Mouse (Mus musculus) CD4-positive helper T cell, adult 2 months (primary cell): ENCODE results near the gene Rnf39.
A peak's percentile ranks its signal among the peaks of the same experiment; 100 is the strongest.

ENCODE experiments used
- DNase-seq: peaks from one replicate; pipeline ENCODE4 v3.0.0-alpha.2; 2012; ENCODE audit warnings: low read depth, missing footprints, low spot score

Rnf39 gene

GRCm38 (mm10) chr17:36942791-36943471, at the start of gene Rnf39:
Rnf39 (plus strand) TSS chr17:36942918.
- DNase-seq, result no peak

DNA sequence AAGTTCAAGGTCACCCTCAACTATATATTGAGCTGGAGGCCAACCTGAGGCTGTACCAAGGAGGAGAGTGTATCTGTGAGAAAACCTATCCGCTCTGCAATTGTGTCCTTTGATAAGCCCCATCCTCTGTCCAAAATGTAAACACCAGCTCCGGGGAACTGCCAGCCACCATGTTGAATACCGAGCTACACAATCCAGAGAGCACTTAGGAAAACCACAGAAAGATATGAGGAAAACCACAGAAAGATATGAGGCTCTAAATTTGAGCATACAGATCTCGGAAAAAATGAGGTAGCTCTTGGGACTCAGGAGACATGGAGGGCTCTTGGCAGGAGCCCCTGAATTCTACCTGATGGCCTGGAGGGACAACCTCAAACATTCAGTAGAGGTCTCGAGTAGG, 49.3 kb upstream of the Rnf39 start:
- DNase-seq, result no peak

DNA sequence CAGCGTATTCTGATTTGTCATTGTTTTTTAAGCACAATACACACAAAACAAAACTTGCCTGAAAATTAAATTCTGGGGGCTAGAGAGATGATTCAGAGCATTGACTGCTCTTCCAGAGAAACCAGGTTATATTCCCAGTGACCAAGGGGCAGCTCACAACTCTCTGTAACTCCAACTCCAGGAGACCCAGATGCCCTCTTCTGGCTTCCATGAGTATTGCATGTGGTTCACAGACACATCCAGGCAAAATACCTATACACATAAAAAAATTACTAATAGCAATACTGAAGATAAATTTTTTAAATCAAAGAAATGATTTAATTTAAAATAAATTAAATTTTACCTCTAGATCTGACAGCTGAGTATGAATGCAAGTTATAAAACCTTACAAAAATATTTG, 46.1 kb upstream of the Rnf39 start:
- no peak for DNase-seq

DNA sequence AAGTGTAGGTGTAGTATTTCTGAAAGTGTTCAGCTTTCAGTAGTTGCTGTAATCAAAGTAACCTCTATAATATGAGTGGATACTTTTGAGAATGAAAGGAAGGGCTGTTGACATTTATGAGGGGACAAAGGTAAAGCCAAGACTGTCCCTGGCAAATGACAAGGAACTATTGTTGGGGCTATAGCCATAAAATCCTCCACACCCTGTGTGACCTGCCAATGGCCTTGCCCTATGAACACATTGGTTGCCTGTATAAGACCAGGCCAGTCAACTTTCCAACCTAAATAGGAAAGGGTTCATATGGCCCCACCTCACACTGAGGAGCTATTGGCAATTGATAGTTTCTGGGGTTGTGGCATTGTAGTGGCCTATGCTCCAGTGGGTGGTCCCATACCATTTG, 45.7 kb upstream of the Rnf39 start:
- no peak for DNase-seq

DNA sequence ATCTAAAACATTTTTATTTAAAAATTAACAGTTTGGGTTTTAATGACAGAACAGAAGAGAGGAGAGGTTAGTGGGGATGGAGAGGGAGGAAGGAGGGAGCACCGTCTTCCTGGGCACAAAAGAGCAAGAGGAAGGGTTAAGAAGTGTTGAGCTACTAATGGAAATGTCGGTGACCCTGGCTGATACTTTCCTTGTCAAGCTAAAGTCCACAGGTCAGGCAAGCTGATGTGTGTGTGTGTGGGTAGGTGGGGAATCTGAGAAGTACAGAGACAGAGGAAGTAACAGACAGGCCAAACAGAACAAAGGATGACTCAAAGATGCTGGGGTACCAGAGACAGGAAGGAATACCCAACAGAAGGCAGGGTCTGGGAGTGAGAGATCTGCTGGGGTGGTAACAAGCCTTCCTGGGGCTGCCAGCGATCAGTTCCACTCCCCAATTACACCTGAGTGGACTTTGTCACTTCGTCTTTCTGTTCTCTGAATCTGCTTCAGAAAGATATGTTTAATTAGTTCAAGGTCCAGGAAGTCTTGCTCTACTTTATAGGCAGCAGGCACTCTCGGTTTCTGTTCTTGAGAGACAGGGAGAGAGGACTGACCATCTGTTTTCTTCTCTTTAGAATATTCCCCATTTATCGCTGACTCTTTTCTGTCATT, 45.0 kb upstream of the Rnf39 start, which contains the start of gene Trim31:
Gene Trim31 (plus strand): TSS at position 567 of the 654 bp plus-strand sequence.
- no peak for DNase-seq

- DNase-seq, result no peak
Measured at GRCm38 (mm10) chr17:36899376-36899775, 43.3 kb upstream of the Rnf39 start.

DNA sequence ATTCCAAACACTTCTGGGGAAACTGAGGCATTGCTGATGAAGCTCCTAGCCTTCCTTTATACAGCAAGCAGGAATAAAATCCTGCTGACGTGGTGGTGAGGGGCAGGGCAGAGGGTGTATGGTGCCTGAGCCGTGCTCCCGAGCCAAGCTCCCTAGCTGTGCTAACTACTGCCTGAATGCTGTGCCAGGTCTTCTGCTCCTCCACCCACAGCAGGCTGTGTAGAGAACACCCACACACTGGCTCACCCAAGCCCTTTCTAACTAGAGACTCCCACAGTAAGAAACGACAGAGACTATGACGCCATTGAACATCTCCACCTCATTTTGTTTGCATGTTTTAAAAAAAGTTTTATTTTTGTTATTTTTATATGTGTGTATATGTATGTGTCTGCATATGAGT, 42.7 kb upstream of the Rnf39 start:
- no peak for DNase-seq

DNA sequence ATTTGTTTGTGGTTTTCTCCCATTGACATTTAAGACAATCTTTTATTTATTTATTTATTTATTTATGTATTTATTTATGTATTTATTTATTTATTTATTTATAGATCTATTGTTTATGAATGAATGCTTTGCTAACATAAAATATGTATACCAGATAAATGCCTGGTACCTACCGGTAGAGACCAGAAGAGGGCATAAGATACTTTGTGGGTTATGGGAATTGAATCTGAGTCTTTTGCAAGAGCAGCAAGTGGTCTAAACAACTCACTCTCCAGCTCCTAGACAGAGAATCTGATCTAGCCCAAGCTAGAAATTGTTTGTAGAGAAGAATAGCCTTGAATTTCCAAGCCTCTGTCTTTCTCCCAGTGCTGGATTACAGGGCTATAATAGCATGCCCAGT, 42.0 kb upstream of the Rnf39 start:
- DNase-seq, result no peak

DNA sequence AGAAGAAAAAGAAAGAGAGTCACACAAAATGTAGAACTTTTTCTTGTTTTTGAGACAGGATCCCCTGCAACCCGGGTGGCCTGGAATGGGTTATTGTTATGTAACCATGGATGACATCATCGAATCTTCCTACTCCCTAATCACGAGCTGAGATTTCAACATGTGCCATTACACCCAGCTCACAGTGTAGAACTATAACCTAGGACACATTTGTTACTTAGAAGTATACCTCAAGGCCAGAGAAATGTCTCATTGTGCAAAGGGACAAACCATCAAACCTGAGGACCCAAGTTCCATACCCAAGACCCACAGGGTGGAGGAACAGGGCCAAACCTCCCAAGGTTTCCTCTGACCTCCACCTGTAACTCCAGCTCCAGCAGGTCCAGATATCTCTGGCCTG, 39.1 kb upstream of the Rnf39 start:
- DNase-seq, result no peak

- no peak for DNase-seq
Measured at GRCm38 (mm10) chr17:36908235-36908634, 34.5 kb upstream of the Rnf39 start.

DNA sequence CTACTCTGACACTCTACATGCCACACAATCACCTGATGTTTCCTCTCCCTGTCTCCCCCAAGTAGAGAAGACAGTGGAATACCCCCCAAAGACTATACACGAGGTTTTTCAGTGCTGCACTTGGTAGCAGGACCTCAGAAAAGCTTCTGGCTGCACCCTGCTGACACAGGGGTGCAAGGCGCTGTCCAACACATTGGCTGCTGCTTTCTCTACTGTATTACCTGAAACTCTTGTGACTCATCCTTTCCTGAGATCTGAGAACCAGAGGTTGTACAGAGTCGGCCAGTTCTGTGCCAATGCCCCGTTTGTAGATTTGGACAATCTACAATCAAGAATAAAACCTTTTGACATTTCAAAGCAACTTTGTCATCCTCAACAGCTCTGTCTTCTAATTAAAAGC, 32.9 kb upstream of the Rnf39 start:
- no peak for DNase-seq

DNA sequence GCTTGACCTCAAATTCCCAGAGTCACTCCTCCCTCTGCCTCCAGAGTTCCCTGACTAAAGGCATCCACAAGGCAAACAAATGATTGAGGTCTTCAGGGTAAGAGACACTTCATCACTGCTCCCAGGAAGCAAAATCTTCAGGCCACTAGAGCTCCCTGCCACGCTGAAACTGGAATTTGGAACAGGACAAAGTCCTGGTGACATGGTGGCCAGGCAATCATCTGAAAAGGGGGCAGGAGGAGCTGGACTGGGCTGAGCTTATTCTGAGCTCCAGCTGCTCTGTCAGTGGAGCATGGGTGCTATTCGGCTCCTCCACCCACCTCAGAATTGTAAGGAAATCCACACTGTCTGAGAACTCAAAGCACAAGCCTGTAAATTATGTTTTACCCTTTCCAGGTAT, 30.7 kb upstream of the Rnf39 start:
- DNase-seq, result no peak

DNA sequence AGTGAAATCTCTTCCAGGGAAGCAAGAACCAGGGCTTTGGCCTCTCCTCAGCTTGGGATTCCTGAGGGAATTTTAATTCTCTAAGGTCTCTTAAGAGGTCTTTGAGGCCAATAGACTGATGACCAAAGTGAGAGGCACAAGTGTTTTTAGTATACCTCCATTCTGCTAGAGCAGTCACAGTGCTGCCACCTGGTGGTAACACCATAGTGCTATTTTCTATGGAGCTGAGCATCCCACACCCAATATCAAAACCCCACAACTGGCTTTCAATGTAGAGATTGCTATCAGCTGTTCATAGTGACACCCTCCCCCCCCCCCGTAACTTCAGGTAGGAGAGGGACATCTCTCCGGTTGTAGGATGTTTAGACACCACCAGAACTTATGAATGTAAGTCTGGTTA, 28.6 kb upstream of the Rnf39 start:
- DNase-seq, result peak; percentile 78

DNA sequence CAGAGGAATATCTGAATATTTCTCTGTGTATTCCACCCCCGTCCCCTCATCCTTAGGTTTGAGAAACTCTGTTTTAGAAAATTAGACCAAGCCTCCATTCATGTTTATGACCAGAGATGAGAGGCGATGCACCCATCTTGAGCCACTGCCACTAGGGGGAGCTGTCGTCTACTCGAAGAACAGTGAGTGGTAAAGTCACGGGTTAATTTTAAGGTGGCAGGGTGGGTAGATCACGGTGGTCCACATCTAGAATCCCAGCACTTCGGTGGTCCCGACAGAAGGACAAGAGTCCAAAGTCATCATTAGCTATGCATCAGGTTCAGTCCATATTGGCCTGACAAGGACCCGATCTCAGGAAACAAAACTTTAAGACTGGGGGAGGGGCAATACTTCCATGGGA, 27.6 kb upstream of the Rnf39 start:
- peak; percentile 51 for DNase-seq

DNA sequence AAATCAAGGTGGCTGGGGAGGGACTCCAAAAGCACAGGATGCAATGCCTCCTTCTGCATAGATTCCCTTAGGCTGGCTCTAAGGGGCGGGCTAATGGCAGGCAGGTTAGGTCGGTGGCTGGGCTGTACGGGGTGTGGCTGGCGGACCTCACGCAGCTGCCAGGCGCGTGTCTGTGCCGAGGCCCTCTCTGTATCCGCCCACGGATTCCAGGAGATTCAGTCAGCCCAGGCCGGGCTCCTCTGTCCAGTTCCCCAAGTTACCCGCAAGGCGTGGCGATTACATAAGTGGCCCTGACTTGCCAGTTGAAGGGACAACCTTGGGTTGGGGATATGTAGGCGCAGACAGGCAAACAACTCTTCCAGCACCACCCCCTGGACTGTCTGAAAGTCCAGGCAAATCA, 22.5 kb upstream of the Rnf39 start:
- DNase-seq, result no peak

GRCm38 (mm10) chr17:36922715-36923114, 20.0 kb upstream of the Rnf39 start:
- no peak for DNase-seq

- no peak for DNase-seq
Measured at GRCm38 (mm10) chr17:36923491-36923890, 19.2 kb upstream of the Rnf39 start.

- no peak for DNase-seq
Measured at GRCm38 (mm10) chr17:36927496-36928120, 15.1 kb upstream of the Rnf39 start.

DNA sequence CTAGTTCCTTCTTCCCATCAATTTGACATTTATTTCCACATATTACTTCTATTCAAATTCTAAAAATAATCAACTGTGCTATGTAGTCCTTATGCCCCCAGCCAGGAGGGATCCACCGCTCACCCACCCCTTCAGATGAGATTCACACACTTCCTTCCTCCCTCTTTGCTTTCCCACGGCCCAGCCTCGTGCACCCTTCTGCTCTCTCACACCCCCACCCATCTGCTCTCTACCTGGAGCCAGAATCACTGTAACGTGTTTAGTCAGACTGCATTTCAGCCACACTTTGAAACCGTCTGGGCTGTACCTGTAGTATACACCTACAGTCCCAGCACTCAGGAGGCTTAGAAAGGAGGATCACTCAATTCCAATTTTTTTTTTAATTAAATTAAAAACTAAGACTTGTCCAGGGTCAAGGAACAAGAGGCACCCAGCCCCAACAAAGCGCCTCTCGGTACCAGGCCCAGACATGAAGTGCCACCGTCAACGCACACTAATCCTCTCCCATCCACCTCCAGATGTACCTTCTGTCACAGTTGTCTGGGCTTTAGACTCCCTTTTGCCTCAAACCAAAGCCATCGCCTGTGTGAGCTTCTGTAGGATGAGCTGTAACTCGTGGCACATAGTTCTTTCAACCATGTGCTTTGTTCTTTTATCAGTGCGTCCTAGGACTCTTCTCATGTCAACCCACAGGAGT, 13.3 kb upstream of the Rnf39 start:
- no peak for DNase-seq

DNA sequence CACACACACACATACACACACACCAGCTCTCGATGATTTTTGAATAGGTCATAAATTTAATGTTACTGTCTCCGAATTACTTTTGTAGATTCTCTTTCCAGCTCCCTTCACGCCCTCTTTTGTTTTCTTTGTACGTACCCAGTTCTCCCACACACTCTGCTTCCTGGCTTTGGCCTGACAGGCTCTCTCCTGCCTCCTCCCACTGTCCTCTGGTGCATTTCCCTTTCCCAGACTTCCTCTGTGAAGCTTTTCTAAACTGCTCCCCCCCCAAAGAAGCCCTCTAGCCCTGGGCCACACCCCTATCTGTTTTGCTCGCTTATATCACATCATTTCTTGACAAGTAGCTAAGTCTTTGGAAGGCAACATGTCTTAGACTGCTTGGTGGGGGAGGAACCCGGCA, 12.5 kb upstream of the Rnf39 start:
- no peak for DNase-seq

DNA sequence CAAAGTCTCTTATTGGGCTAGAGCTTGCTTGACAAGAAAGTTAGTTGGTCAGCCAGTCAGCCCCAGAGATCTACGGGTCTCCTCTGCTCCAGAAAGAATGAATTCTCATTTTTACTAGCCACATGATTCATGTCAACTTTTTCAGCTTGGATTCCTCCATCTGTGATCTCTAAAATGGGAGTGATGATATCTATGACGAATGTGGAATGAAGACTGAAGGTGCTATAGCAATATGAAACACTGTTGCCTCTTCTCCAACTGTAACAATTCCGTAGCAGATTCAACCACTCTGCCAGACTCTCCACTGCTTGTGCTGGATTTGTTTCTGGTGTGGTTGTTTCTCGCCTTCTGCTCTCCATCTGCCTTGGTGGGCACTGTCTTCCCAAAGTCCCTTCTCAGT, 11.6 kb upstream of the Rnf39 start:
- DNase-seq, result no peak

DNA sequence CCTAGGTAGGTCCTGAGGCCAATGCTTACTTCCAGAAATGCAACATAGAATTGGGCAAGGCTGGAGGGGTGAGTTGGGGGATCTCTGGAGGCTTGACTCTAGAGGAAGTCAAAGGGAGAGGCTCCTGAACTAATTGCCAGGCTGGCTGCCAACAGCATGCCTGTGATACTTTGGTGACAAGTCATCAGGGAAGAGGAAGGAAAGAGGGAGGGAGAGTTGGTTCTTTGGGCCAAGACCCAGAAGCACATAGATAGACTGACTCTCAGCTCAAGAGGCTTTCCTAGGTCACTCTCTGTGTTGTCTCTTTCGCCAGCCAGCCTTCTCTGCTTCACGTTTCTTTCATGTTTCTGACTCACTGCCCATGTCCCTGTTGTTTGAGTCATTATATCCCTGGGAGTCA, 10.9 kb upstream of the Rnf39 start:
- no peak for DNase-seq

DNA sequence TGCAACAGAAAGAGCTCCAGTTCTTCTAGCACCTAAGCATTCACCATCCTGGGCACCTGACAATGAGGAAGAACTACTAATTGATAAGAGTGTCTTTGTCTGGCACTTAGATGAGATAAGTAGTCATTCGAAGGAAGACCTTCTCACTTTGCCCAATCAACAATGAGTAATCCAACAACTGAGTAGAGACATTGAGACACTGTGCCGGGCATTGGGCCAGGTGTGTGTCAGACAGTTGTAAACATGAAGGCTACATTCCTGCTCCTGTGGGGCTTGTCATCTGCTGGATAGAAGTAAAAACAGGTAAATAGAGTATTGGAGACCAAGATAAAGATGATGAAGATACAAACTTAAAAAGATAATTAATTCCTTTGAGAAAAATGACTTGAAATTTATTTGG, 4.7 kb upstream of the Rnf39 start:
- no peak for DNase-seq
